Mouse (Mus musculus): Measurements from ENCODE around the gene D8Ertd738e.

DNA sequence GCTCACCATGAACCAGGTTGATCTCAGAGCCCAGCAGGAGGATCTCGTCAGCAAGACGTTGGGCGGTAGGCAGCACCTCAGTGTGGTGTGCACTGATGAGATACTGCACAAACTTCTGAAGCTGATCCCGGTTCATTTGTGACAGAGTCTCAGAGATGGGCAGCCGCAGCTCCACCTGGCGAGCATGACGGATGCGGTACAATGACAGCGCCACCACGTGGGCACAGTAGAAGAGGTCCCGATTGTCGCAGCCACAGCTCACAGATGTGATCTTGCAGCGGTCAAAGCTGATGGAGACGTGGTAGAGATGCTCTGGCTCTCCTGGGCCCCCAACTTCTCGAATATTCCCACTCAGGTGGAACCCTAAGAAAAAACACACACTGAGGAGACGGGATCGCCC is 18.8 kb downstream of the D8Ertd738e start:
- no peak for TF ChIP-seq TAL1 (IDR thresholded peaks at IDR 0.05; ENCODE audit: low read length)
- TF ChIP-seq GATA1 (IDR thresholded peaks at IDR 0.05; ENCODE audit: low read length) = no peak
